Mouse (Mus musculus) brain, embryonic 14.5 days (tissue): Measurements from ENCODE around the gene Agl.

Experiments used
- CTCF ChIP-seq: fragments of 200-500 bp; IDR thresholded peaks from 2 replicates; pipeline ENCODE4 v1.5.1; 2012; ENCODE audit warnings: inconsistent platforms, mild to moderate bottlenecking, moderate library complexity, borderline replicate concordance; ENCODE audit not compliant: insufficient read depth, insufficient read length; ENCODE audit errors: extremely low read depth
- POLR2A ChIP-seq: fragments of 200-500 bp; IDR thresholded peaks from 2 replicates; pipeline ENCODE4 v1.6.1; 2012; ENCODE audit warnings: mild to moderate bottlenecking, inconsistent platforms, borderline replicate concordance; ENCODE audit not compliant: poor library complexity, insufficient read depth, insufficient read length, severe bottlenecking; ENCODE audit errors: extremely low read depth

- TF ChIP-seq POLR2A, result no peak
- TF ChIP-seq CTCF, result no peak
Observed at GRCm38 (mm10) chr3:116848099-116848498, 40.1 kb upstream of the Agl start.
